Mouse (Mus musculus): Measurements from ENCODE around the gene Atxn10. TPM values are rescaled to one million over a fixed set of nuclear protein-coding genes. Genes with fewer than 3 reads are reported as not detected.

Gene Atxn10
- total RNA-seq, 2 experiments from 2014 or later: 323 to 344 TPM

- DNase-seq (ENCODE audit: low spot score in 2 of 2): peak in 1 of 2 experiments; percentile 19
Observed at GRCm38 (mm10) chr15:85401926-85402325, 65.9 kb downstream of the Atxn10 start.

GRCm38 (mm10) chr15:85403256-85403731 lies 67.2 kb downstream of the Atxn10 start:
- peak; percentile 77 to 94 for DNase-seq (ENCODE audit: low spot score in 2 of 2)

GRCm38 (mm10) chr15:85404739-85405138 lies 68.7 kb downstream of the Atxn10 start:
- DNase-seq (ENCODE audit: low spot score in 2 of 2): no peak

- no peak for DNase-seq (ENCODE audit: low spot score in 2 of 2)
Observed at GRCm38 (mm10) chr15:85405567-85405966, 69.5 kb downstream of the Atxn10 start.

- DNase-seq (ENCODE audit: low spot score in 2 of 2): no peak
Observed at GRCm38 (mm10) chr15:85406846-85407245, 70.8 kb downstream of the Atxn10 start.

- no peak for DNase-seq (ENCODE audit: low spot score in 2 of 2)
Observed at GRCm38 (mm10) chr15:85407342-85407741, 71.3 kb downstream of the Atxn10 start.

- DNase-seq (ENCODE audit: low spot score in 2 of 2): no peak
Observed at GRCm38 (mm10) chr15:85408790-85409189, 72.7 kb downstream of the Atxn10 start.

- DNase-seq (ENCODE audit: low spot score in 2 of 2): no peak
Observed at GRCm38 (mm10) chr15:85409245-85409783, 73.3 kb downstream of the Atxn10 start.

- no peak for DNase-seq (ENCODE audit: low spot score in 2 of 2)
Observed at GRCm38 (mm10) chr15:85409836-85410235, 73.8 kb downstream of the Atxn10 start.

- DNase-seq (ENCODE audit: low spot score in 2 of 2): no peak
Observed at GRCm38 (mm10) chr15:85414620-85415019, 78.6 kb downstream of the Atxn10 start.

GRCm38 (mm10) chr15:85420686-85421085 lies 84.6 kb downstream of the Atxn10 start:
- DNase-seq (ENCODE audit: low spot score in 2 of 2): no peak

- DNase-seq (ENCODE audit: low spot score in 2 of 2): no peak
Observed at GRCm38 (mm10) chr15:85424197-85424596, 88.2 kb downstream of the Atxn10 start.

GRCm38 (mm10) chr15:85428140-85428539 lies 92.1 kb downstream of the Atxn10 start:
- peak in 1 of 2 experiments; percentile 29 for DNase-seq (ENCODE audit: low spot score in 2 of 2)

- no peak for DNase-seq (ENCODE audit: low spot score in 2 of 2)
Observed at GRCm38 (mm10) chr15:85442568-85442967, 106.5 kb downstream of the Atxn10 start.

- no peak for DNase-seq (ENCODE audit: low spot score in 2 of 2)
Observed at GRCm38 (mm10) chr15:85446652-85447051, 110.6 kb downstream of the Atxn10 start.

- DNase-seq (ENCODE audit: low spot score in 2 of 2): no peak
Observed at GRCm38 (mm10) chr15:85456891-85457290, 120.8 kb downstream of the Atxn10 start.

- no peak for DNase-seq (ENCODE audit: low spot score in 2 of 2)
Observed at GRCm38 (mm10) chr15:85457838-85458237, 121.8 kb downstream of the Atxn10 start.

GRCm38 (mm10) chr15:85458631-85459082 lies 122.6 kb downstream of the Atxn10 start:
- DNase-seq (ENCODE audit: low spot score in 2 of 2): no peak

GRCm38 (mm10) chr15:85461541-85461940 lies 125.5 kb downstream of the Atxn10 start:
- DNase-seq (ENCODE audit: low spot score in 2 of 2): peak in 1 of 2 experiments; percentile 57

GRCm38 (mm10) chr15:85462138-85462537 lies 126.1 kb downstream of the Atxn10 start:
- peak in 1 of 2 experiments; percentile 54 for DNase-seq (ENCODE audit: low spot score in 2 of 2)

GRCm38 (mm10) chr15:85463027-85463790 lies 127.2 kb downstream of the Atxn10 start:
- DNase-seq (ENCODE audit: low spot score in 2 of 2): no peak

GRCm38 (mm10) chr15:85464190-85464589 lies 128.1 kb downstream of the Atxn10 start:
- no peak for DNase-seq (ENCODE audit: low spot score in 2 of 2)

All from layer of hippocampus, postnatal 14 days (tissue).